Mouse (Mus musculus) forebrain, embryonic 10.5 days (tissue): ENCODE measurements around the gene Uevld. TPM values are rescaled to one million over a fixed set of nuclear protein-coding genes. Genes with fewer than 3 reads are reported as not detected.

Experiments
- DNase-seq: peaks from one replicate; pipeline ENCODE4 v3.0.0-alpha.2; 2017; ENCODE audit warnings: low spot score; ENCODE audit errors: extremely low spot score
- H3K27ac ChIP-seq: fragments of 300-500 bp; sonication (generic); 2 replicates; pipeline ENCODE4 v1.5.1; 2016; ENCODE audit warnings: mild to moderate bottlenecking
- H3K27me3 ChIP-seq: fragments of 300-500 bp; sonication (generic); 2 replicates; pipeline ENCODE4 v1.6.1; 2016; ENCODE audit warnings: mild to moderate bottlenecking; ENCODE audit not compliant: poor library complexity, severe bottlenecking
- H3K36me3 ChIP-seq: fragments of 300-500 bp; sonication (generic); replicated peaks from 2 replicates; pipeline ENCODE4 v1.6.1; 2016; ENCODE audit warnings: mild to moderate bottlenecking, moderate library complexity
- H3K4me1 ChIP-seq: fragments of 300-500 bp; sonication (generic); 2 replicates; pipeline ENCODE4 v1.6.1; 2016
- H3K4me3 ChIP-seq: fragments of 300-500 bp; sonication (generic); 2 replicates; pipeline ENCODE4 v1.5.1; 2016; ENCODE audit warnings: mild to moderate bottlenecking, moderate library complexity
- H3K9me3 ChIP-seq: fragments of 300-500 bp; sonication (generic); 2 replicates; pipeline ENCODE4 v1.6.1; 2016; ENCODE audit warnings: mild to moderate bottlenecking, moderate library complexity
- WGBS: fragments of 180-500 bp; shearing (Covaris S2); methylation state at CpG from one replicate; pipeline ENCODE4 v1.1.7; 2016; 5-methylcytosine and 5-hydroxymethylcytosine counted together
- polyA plus RNA-seq: library from polyadenylated mRNA; unstranded; fragments of >200 nt; fragmentation: Nextera tagmentation; extraction: Ambion mirVana; gene quantifications from 2 replicates; pipeline ENCODE4 v1.2.1, GENCODE M21; 2016

Uevld gene
- polyA plus RNA-seq, 1 experiment from 2014 or later: 13.4 TPM

GRCm38 (mm10) chr7:46960991-46961390, 2.7 kb upstream of the Uevld start:
- H3K4me1 ChIP-seq: peaks cover 30% of the 10 kb centered on the region
- H3K9me3 ChIP-seq: no peaks in the 10 kb centered on the region
- peaks cover 22% of the 10 kb centered on the region for H3K27me3 ChIP-seq
- no peak overlapping the region for H3K27ac ChIP-seq
- 71% methylated on average over 3 of the region's 3 CpGs for whole genome bisulfite sequencing
- peaks cover 5% of the 10 kb centered on the region; the same call in 1 of the 2 replicates for H3K36me3 ChIP-seq
- DNase-seq: no peak
- no peak overlapping the region for H3K4me3 ChIP-seq

GRCm38 (mm10) chr7:46958853-46959252, 526 bp upstream of the Uevld start:
- WGBS: 26% methylated on average over 9 of the region's 9 CpGs
- peaks cover 30% of the 10 kb centered on the region for H3K4me1 ChIP-seq

GRCm38 (mm10) chr7:46935847-46936246, 22.5 kb downstream of the Uevld start:
- no peaks in the 10 kb centered on the region for H3K27me3 ChIP-seq
- no peak for DNase-seq
- H3K4me3 ChIP-seq: no peak overlapping the region
- H3K9me3 ChIP-seq: no peaks in the 10 kb centered on the region
- 75% methylated on average over 4 of the region's 4 CpGs for WGBS
- no peaks in the 10 kb centered on the region for H3K4me1 ChIP-seq
- H3K27ac ChIP-seq: no peak overlapping the region
- peaks cover 86% of the 10 kb centered on the region for H3K36me3 ChIP-seq

More at GRCm38 (mm10) chr7:46958853-46959252, 526 bp upstream of the Uevld start:
- no peaks in the 10 kb centered on the region for H3K9me3 ChIP-seq
- DNase-seq: no peak
- peak overlapping the region; percentile 89 for H3K27ac ChIP-seq
- peaks cover 22% of the 10 kb centered on the region for H3K27me3 ChIP-seq
- peaks cover 20% of the 10 kb centered on the region for H3K36me3 ChIP-seq
- H3K4me3 ChIP-seq: peak overlapping the region; percentile 85

GRCm38 (mm10) chr7:46934788-46935187, 23.5 kb downstream of the Uevld start:
- Histone ChIP-seq H3K4me1 (no peaks in the 10 kb centered on the region), H3K27me3 (no peaks in the 10 kb centered on the region), H3K36me3 (peaks cover 85% of the 10 kb centered on the region), H3K27ac (no peak overlapping the region), H3K9me3 (no peaks in the 10 kb centered on the region), H3K4me3 (no peak overlapping the region)
- no peak for DNase-seq
- 91% methylated on average over 8 of the region's 8 CpGs for WGBS

- peaks cover 76% of the 10 kb centered on the region for H3K36me3 ChIP-seq
- no peaks in the 10 kb centered on the region for H3K27me3 ChIP-seq
- WGBS: 94% methylated on average over 3 of the region's 3 CpGs
- DNase-seq: no peak
- no peak overlapping the region for H3K4me3 ChIP-seq
- no peaks in the 10 kb centered on the region for H3K9me3 ChIP-seq
- H3K27ac ChIP-seq: no peak overlapping the region
- no peaks in the 10 kb centered on the region for H3K4me1 ChIP-seq
These were observed 27.0 kb downstream of the Uevld start for GRCm38 (mm10) chr7:46931370-46931769.

- 96% methylated on average over 5 of the region's 5 CpGs for WGBS
- H3K27me3 ChIP-seq: no peaks in the 10 kb centered on the region
- H3K27ac ChIP-seq: no peak overlapping the region
- H3K9me3 ChIP-seq: no peaks in the 10 kb centered on the region
- no peak overlapping the region for H3K4me3 ChIP-seq
- no peak for DNase-seq
- peaks cover 50% of the 10 kb centered on the region for H3K36me3 ChIP-seq
- H3K4me1 ChIP-seq: no peaks in the 10 kb centered on the region
These were observed 30.0 kb downstream of the Uevld start for GRCm38 (mm10) chr7:46928291-46928690.

GRCm38 (mm10) chr7:46922075-46922474, 36.3 kb downstream of the Uevld start:
- WGBS: 93% methylated on average over 4 of the region's 4 CpGs
- no peak for DNase-seq
- Histone ChIP-seq H3K4me3 (no peak overlapping the region), H3K36me3 (peaks cover 17% of the 10 kb centered on the region), H3K4me1 (peaks cover 22% of the 10 kb centered on the region), H3K9me3 (no peaks in the 10 kb centered on the region), H3K27me3 (no peaks in the 10 kb centered on the region), H3K27ac (no peak overlapping the region)

GRCm38 (mm10) chr7:46919551-46920176, 38.7 kb downstream of the Uevld start, which contains the start of gene Tsg101:
TSS of gene Tsg101 (minus strand) at chr7:46919969.
- peak within 1 kb of the TSS; percentile 99 for H3K27ac ChIP-seq
- H3K9me3 ChIP-seq: no peaks in the 10 kb centered on the region
- peaks cover 34% of the 10 kb centered on the region for H3K36me3 ChIP-seq
- peak within 1 kb of the TSS; percentile 94 for H3K4me3 ChIP-seq
- under 1% methylated on average over 75 of the region's 75 CpGs for WGBS
- H3K27me3 ChIP-seq: no peaks in the 10 kb centered on the region
- peak; percentile 91 for DNase-seq
- H3K4me1 ChIP-seq: peaks cover 27% of the 10 kb centered on the region

GRCm38 (mm10) chr7:46918678-46919371, 39.5 kb downstream of the Uevld start:
- H3K4me3 ChIP-seq: peak overlapping the region; percentile 94
- H3K9me3 ChIP-seq: no peaks in the 10 kb centered on the region
- H3K27ac ChIP-seq: peak overlapping the region; percentile 99
- H3K4me1 ChIP-seq: peaks cover 27% of the 10 kb centered on the region
- no peak for DNase-seq
- H3K36me3 ChIP-seq: peaks cover 42% of the 10 kb centered on the region
- no peaks in the 10 kb centered on the region for H3K27me3 ChIP-seq
- WGBS: 22% methylated on average over 13 of the region's 13 CpGs

- Histone ChIP-seq H3K4me1 (peaks cover 27% of the 10 kb centered on the region), H3K4me3 (no peak overlapping the region), H3K9me3 (no peaks in the 10 kb centered on the region), H3K36me3 (peaks cover 66% of the 10 kb centered on the region), H3K27me3 (no peaks in the 10 kb centered on the region), H3K27ac (no peak overlapping the region)
- DNase-seq: no peak
- 91% methylated on average over 3 of the region's 3 CpGs for WGBS
These were observed 42.0 kb downstream of the Uevld start for GRCm38 (mm10) chr7:46916376-46916775.

- Histone ChIP-seq H3K36me3 (peaks cover 98% of the 10 kb centered on the region), H3K4me3 (no peak overlapping the region), H3K4me1 (peaks cover under 1% of the 10 kb centered on the region; the same call in 1 of the 2 replicates), H3K9me3 (no peaks in the 10 kb centered on the region), H3K27me3 (no peaks in the 10 kb centered on the region), H3K27ac (no peak overlapping the region)
- WGBS: 97% methylated on average over 3 of the region's 3 CpGs
- DNase-seq: no peak
These were observed 47.1 kb downstream of the Uevld start for GRCm38 (mm10) chr7:46911250-46911649.

GRCm38 (mm10) chr7:46899343-46899742, 59.0 kb downstream of the Uevld start:
- no peak overlapping the region for H3K4me3 ChIP-seq
- WGBS: 90% methylated on average over 3 of the region's 3 CpGs
- no peak overlapping the region for H3K27ac ChIP-seq
- H3K27me3 ChIP-seq: no peaks in the 10 kb centered on the region
- H3K4me1 ChIP-seq: no peaks in the 10 kb centered on the region
- no peak for DNase-seq
- no peaks in the 10 kb centered on the region for H3K9me3 ChIP-seq
- peaks cover 98% of the 10 kb centered on the region for H3K36me3 ChIP-seq

- DNase-seq: no peak
- no peaks in the 10 kb centered on the region for H3K9me3 ChIP-seq
- peaks cover 99% of the 10 kb centered on the region for H3K36me3 ChIP-seq
- no peak overlapping the region for H3K27ac ChIP-seq
- no peaks in the 10 kb centered on the region for H3K4me1 ChIP-seq
- H3K4me3 ChIP-seq: no peak overlapping the region
- no peaks in the 10 kb centered on the region for H3K27me3 ChIP-seq
- WGBS: 95% methylated on average over 3 of the region's 3 CpGs
These were observed 62.8 kb downstream of the Uevld start for GRCm38 (mm10) chr7:46895511-46895910.
